Mouse (Mus musculus): ENCODE data around the gene Ndufs6.

Ndufs6 gene

GRCm38 (mm10) chr13:73310183-73310929, 18.0 kb downstream of the Ndufs6 start:
- in situ Hi-C loops (cut with MboI; ENCODE audit: unreplicated experiment in 2 of 2) = loop anchor here in 1 of 2 experiments (25.0 kb wide), 1 partner anchor 1848 kb away; no protein-coding TSS in a partner anchor

DNA sequence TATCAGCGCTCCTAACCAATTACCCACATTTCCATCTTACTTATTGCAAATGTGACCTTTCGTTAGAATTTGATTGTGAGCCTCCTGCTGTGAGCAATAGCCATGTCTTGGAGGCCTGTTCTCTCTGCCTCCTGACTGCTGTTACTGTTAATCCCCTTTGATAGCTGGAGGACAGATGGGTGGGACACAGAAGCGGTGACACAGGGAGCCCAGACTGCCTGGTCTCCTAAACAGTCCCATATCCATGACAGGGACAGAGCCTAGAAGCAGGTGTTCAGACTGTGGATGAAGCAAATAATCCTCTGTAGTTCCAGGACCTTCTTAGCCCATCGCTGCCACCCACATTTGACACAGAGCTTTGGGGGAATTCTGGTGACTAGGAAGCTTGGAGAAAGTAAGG, 21.9 kb downstream of the Ndufs6 start:
- in situ Hi-C loops (cut with MboI; ENCODE audit: unreplicated experiment in 2 of 2) = loop anchor here (10.0 to 25.0 kb wide), 2 partner anchors 1844 to 1852 kb away; no protein-coding TSS in a partner anchor

DNA sequence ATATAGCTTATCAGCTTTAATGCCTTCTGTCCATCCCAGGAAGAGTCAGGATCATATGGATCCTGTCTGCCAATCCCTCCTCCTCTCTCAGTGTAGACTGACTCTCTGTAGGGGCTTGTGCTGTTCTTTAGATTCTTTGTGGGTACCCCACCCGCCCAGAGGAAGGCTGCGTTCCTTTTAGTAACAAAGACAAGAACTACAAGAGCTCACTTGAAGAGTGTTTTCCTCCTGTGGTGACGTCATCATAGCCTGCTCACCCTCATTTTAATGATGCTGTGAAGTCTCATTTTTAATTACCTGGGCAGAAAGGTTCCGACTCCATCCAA, 22.3 kb downstream of the Ndufs6 start:
- in situ Hi-C loops (cut with MboI; ENCODE audit: unreplicated experiment in 2 of 2) = loop anchor here (10.0 to 25.0 kb wide), 2 partner anchors 1844 to 1851 kb away; no protein-coding TSS in a partner anchor

DNA sequence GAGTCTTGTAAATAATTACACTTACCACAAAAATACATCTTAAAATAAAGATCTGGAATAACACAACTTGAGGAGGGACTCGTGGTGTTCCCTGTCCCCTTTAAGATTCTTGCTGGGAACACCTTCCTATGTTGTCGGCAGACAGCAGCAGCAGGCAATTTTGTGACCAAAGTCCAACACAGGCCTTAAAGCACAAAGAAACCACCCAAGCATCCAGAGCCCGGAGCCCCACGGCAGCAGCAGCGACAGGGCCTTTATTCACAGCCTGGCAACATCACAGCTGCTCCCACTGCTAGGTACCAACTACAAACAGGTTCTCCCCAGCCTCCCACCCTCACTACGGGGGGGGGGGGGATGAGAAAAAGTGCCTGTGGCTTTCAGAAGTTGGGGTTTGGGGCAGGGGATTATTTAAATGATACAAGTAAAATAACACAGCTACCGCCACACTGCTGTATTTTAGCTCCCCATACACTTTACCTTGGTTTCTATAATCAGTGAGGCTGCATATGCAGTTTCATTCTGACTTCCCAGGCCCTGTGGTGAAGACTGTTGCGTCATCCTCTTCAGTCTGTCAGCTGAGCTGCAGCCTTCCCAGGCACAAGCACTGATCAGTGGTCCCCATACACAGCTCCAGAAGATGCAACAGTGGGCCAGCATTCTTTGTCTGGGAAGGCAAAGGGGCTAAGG, 22.8 kb downstream of the Ndufs6 start:
- in situ Hi-C loops (cut with MboI; ENCODE audit: unreplicated experiment in 2 of 2) = loop anchor here (10.0 to 25.0 kb wide), 2 partner anchors 1843 to 1851 kb away; no protein-coding TSS in a partner anchor

DNA sequence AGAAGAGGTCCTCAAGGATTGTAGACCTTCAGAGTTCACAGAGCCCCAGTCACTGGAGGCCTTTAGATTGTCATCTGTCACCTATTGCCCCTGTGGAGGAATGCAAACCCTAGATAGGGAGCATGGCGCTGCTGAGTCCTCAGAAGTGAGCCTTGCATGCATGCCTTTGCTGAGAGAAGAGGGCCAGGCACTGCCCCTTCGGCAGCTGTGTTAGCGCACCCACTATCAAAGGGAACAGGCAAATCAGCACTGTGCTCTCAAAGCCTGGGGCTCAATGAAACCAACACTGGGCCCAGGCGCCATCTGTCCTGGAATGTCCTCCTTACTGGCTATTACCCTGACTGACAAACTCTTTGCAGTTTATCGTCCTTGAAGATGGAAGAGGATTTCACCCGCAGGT, 23.6 kb downstream of the Ndufs6 start:
- in situ Hi-C loops (cut with MboI; ENCODE audit: unreplicated experiment in 2 of 2) = loop anchor here (10.0 to 25.0 kb wide), 2 partner anchors 1842 to 1850 kb away; no protein-coding TSS in a partner anchor

DNA sequence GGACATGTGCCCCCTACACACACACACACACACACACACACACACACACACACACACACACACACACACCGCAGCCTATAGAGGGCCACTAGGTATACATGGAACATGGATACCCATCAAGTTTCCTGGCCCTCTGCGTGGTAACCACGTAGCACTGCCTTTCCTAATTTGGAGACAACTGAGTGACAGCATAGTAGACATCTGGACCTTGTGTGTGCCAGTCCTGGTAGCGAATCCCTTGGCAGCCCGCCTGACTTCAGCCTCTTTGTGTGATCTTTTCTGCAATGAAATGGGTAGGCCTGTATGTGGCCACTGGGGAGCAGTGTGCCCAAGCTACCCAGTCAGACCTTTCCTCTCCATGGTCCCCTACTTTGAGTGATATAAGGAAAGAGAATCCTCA, 29.0 kb downstream of the Ndufs6 start:
- in situ Hi-C loops (cut with MboI; ENCODE audit: unreplicated experiment in 2 of 2) = no loop called here

DNA sequence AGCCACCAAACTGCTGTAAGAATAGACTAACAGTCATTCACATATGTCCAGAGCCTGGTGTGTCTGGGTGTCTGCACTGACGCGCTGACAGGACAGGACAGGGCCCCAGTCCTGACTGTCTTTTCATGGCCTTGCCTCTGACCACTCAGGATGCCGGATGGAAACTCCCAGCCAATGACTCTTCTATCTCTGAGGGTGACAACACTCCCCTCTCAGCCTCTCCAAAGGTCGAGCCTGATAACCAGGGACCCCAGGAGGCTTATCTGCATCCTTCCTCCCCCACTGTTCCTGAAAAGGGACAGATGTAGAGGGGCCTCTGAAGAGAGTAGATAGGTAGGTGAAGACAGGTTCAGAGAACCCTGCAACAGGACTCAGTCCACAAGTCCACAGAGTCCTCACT, 29.6 kb downstream of the Ndufs6 start:
- in situ Hi-C loops (cut with MboI; ENCODE audit: unreplicated experiment in 2 of 2) = no loop called here

DNA sequence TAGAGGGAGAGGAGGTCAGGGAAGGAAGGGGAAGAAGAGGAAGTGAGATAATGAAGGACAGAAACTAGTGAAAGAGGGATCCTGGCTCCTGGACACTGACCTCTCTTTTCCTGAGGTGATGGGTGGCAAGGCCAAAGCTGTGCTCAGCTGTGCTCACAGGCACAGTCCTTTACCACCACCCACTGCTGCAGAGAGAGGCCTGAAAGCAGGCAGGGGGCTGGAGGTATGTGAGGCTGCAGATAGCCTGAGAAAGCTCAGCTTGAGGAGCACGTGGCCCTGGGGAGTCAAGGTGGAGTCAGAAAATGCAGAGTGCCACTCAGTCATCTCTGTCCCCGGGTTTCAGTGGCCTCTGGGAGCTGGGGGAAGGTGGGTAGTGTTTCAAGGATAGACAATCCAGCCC, 37.2 kb downstream of the Ndufs6 start:
- in situ Hi-C loops (cut with MboI; ENCODE audit: unreplicated experiment in 2 of 2) = no loop called here

GRCm38 (mm10) chr13:73290206-73290605, 38.1 kb downstream of the Ndufs6 start:
- in situ Hi-C loops (cut with MboI; ENCODE audit: unreplicated experiment in 2 of 2) = no loop called here

- in situ Hi-C loops (cut with MboI; ENCODE audit: unreplicated experiment in 2 of 2) = no loop called here
These were observed 44.8 kb downstream of the Ndufs6 start for GRCm38 (mm10) chr13:73283534-73283933.

DNA sequence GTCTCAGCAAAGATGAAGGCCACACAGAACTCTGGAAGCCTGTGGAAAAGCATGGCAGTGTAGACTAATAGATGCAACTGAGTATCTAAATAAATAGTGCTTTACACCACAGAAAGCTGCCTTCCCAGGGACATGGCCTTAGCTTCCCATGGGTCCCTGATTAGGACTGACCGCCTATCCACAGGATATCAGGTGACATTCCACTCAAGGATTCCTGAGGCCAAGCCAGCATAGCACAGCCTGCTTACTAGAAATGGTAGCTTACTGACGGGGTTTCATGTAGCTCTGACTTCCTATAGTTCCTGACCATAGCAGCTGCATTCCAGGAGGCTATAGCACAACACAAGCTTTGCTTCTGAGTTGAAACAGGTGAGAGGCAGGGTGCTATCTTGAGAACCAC, 45.9 kb downstream of the Ndufs6 start:
- in situ Hi-C loops (cut with MboI; ENCODE audit: unreplicated experiment in 2 of 2) = no loop called here

- in situ Hi-C loops (cut with MboI; ENCODE audit: unreplicated experiment in 2 of 2) = no loop called here
These were observed 49.1 kb downstream of the Ndufs6 start for GRCm38 (mm10) chr13:73279196-73279595.

- in situ Hi-C loops (cut with MboI; ENCODE audit: unreplicated experiment in 2 of 2) = no loop called here
These were observed 50.5 kb downstream of the Ndufs6 start for GRCm38 (mm10) chr13:73277797-73278196.

DNA sequence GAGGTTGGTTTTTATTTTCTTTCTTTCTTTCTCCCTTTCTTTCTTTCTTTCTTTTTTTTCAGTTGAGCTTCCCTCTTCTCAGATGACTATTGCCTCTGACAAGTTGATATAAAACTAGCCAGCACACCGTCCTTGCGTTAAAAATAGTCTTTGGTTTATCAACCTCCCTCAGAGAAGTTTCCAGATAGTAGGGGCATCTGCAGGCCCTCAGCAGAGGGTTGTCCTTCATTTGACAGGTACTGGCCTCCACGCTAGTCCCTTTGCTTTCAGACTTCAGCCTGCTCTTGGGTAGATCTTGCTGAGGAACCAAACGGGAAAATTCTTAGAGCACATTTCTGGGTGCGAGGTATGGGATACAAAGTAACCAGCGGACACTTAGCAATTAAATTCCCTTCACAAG, 51.0 kb downstream of the Ndufs6 start:
- in situ Hi-C loops (cut with MboI; ENCODE audit: unreplicated experiment in 2 of 2) = no loop called here

DNA sequence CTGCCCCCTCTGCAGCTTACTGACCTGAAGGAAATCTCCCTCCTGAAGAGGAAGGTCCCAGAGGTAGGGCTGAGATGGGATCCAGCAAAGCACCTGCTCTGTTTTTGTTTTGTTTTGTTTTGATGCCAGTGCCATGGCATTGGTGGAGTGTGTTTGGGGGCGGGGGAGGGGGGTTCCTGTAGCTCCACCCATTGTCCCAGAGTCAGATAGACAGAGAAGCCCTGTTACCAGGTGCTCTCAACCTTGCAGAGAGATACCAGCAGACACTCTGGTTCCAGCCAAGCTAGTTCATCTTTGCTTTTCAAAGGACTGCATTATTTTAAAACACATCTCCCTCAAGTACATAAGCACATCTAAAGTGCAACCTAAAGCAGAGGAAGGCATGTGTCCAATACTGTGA, 54.8 kb downstream of the Ndufs6 start:
- in situ Hi-C loops (cut with MboI; ENCODE audit: unreplicated experiment in 2 of 2) = no loop called here

DNA sequence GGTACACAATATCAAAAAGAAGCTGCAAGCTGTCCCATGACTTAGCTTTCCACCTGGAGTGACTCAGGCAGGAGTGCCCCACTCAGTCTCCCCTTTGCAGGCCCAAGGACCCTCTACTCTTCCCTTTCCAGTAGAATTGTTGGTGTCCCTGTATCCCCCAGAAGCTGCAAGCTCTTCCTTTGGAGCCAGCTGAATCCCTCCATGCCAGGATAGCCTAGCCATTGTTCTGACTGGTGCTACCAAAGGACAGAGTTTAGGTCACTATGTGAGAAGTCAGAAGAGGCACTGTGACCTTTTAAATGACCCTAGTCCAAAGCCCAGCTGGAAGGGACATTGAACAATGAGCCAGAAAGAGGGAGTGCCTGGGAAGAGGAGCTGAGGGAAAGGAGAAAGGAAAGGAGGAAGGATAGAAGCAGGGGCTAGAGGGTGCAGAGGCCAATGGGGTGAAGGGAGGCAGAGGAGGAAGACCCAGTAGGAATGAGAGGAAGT, 55.5 kb downstream of the Ndufs6 start:
- in situ Hi-C loops (cut with MboI; ENCODE audit: unreplicated experiment in 2 of 2) = no loop called here

- in situ Hi-C loops (cut with MboI; ENCODE audit: unreplicated experiment in 2 of 2) = no loop called here
These were observed 56.8 kb downstream of the Ndufs6 start for GRCm38 (mm10) chr13:73271336-73272242.

DNA sequence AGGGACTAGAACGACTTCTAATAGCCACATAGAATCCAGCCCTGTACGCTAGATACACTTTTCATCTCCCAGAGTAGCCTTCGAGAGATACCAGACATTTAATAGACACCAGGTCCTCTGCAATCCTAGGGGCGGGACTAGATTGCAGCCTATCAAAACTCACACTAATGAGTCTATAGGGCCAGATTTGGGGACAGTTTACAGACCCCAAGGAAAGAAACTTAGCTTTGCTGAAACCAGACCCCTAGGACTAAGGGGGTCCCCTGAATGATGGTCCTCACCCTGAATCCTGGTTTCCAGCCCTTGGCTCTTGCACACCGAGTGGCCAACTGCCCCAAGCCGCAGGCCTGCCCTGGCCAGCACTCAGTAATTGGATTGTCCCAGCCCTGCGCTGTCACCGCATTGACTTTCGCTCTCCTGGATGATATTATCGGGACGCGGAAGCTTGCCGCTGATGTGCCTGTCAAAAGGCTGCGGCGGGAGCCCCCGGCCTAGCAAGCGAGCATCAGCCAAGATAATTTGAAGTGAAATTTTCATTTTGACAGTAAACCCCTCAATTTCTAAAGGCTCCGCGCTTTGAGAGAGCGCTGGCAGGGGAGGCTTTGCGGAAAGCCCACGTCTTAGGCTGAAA, 57.8 kb downstream of the Ndufs6 start:
- in situ Hi-C loops (cut with MboI; ENCODE audit: unreplicated experiment in 2 of 2) = no loop called here

DNA sequence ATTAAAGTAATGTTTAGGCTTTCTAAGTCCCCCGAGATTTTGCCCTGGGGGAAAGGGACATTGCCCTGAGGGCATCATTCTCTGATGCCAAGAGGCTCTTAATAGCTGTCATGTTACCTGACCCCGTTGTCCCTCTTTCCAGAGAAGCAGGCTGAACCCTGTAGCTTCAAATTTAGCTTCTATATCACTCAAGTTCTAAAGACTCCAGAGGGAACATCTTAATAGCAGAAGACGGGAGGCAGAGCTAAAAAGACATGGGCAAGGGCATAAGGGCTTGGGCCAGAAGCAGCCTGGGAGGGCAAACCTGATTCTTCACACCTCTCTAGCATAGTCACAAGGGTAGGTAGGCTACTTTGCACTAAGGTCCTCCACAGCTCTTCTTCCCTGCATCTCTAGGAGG, 58.5 kb downstream of the Ndufs6 start:
- in situ Hi-C loops (cut with MboI; ENCODE audit: unreplicated experiment in 2 of 2) = no loop called here
